Mouse (Mus musculus) heart, adult 2 months (tissue): ENCODE results near the gene Afap1l2.

Experiments
- CTCF ChIP-seq: fragments of 200-600 bp; IDR thresholded peaks from 2 replicates; pipeline ENCODE4 v1.8.1; 2022; ENCODE audit warnings: antibody characterized with exemption, mild to moderate bottlenecking, moderate library complexity
- POLR2A ChIP-seq: fragments of 200-500 bp; IDR thresholded peaks from 2 replicates; pipeline ENCODE4 v1.6.1; 2011; ENCODE audit warnings: mild to moderate bottlenecking, low read depth, low read length, control low read depth; ENCODE audit not compliant: insufficient read depth

DNA sequence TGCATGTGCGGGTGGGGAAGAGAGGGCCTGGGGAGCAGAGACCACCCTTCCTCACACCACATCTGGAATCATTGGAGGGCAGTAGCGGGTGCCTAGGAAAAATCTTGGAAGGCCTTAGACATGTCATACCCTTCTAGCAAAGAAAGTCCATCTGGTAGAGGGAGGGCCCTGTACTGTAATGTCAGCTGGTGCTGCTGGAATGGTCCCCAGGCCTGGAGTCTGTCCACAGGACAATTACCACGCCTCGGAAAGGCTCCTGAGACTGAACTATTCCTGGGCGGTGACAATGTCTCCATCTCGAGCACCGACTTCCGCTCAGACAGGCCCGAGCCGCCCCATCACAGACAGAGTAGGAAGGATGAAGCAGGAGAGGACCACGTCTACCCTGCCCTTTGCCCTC is 67.5 kb downstream of the Afap1l2 start:
- TF ChIP-seq CTCF = no peak
- TF ChIP-seq POLR2A = no peak
